Comparison of ENCODE assay signal across 9 mouse cellular contexts in genomic region chr13:69482751-69483150, GRCm38 (mm10). TPM values are rescaled to one million over a fixed set of nuclear protein-coding genes. Genes with fewer than 3 reads are reported as not detected.
DNase-seq lines count a peak whose midpoint lies in the region; ATAC-seq and TF ChIP-seq lines count a peak whose summit lies in the region.
"Had no signal": no experiment of that assay in that cellular context is flagged by ENCODE, and none has a peak within 500 bp of the region (broad histone marks: within the 10 kb centered on the region; RNA-seq: fewer than 3 reads in every experiment).

No protein-coding gene starts in this region.

- no peaks in the 10 kb centered on the region for H3K9me3 ChIP-seq in limb, embryonic 15.5 days

- WGBS in heart, adult 2 months, result 30% methylated on average over 8 of the region's 8 CpGs
- 33% methylated on average over 8 of the region's 8 CpGs for WGBS in limb, embryonic 15.5 days

- no peaks in the 10 kb centered on the region for H3K36me3 ChIP-seq in heart, adult 2 months (ENCODE audit: control insufficient read depth, insufficient read depth, low read length)
- H3K36me3 ChIP-seq in limb, embryonic 15.5 days, result no peaks in the 10 kb centered on the region

- H3K4me1 ChIP-seq in heart, adult 2 months (ENCODE audit: control insufficient read depth, insufficient read depth, low read length), result peaks cover 5% of the 10 kb centered on the region
- H3K4me1 ChIP-seq in limb, embryonic 15.5 days, result peaks cover 24% of the 10 kb centered on the region

- no peaks in the 10 kb centered on the region for H3K79me2 ChIP-seq in heart, adult 2 months (replicated peaks; ENCODE audit: control insufficient read depth, insufficient read depth, low read length)

- intact Hi-C loops in heart, postnatal 25 days (cut with DNase I), result loop anchor here (10.0 kb wide), 2 partner anchors 98 to 898 kb away; partner anchors contain the start of genes Fastkd3 and Mtrr
- intact Hi-C loops in heart, adult 2 months (cut with DNase I), result loop anchor here (10.0 kb wide), 1 partner anchor 898 kb away; the partner anchor contains the start of genes Fastkd3 and Mtrr

- H3K4me3 ChIP-seq in heart, adult 2 months, result peak overlapping the region; percentile 50
- H3K4me3 ChIP-seq in limb, embryonic 15.5 days, result no peak overlapping the region

- no peak for TF ChIP-seq POLR2A in heart, adult 2 months (IDR thresholded peaks at IDR 0.05; ENCODE audit: insufficient read depth, low read depth, low read length)

- peak; percentile 94 for DNase-seq in heart, adult 11 months
- DNase-seq in heart, postnatal 25 days (ENCODE audit: low spot score), result no peak
- DNase-seq in cerebellum, adult 9-11 months, result peak; percentile 39
- DNase-seq in heart, adult 2 months, result peak; percentile 44 to 62
- DNase-seq in B cell, adult 2 months, result no peak
- DNase-seq in ovary, postnatal 14 days (ENCODE audit: low spot score), result no peak
- no peak for DNase-seq in right cerebral cortex, postnatal 36 days (ENCODE audit: low spot score in 2 of 2)

- 0 out of 2 replicates have a peak overlapping the region, but pooled peaks have one; percentile 12 for H3K4me2 ChIP-seq in limb, embryonic 15.5 days

- TF ChIP-seq EP300 in heart, adult 2 months (IDR thresholded peaks at IDR 0.05; ENCODE audit: insufficient read depth, low read depth, low read length), result peak; percentile 47; the same call in 1 of the 2 replicates

- peak overlapping the region; percentile 79 for H3K27ac ChIP-seq in heart, adult 2 months
- H3K27ac ChIP-seq in limb, embryonic 15.5 days, result no peak overlapping the region
- H3K27ac ChIP-seq: kidney, postnatal 0 days had no signal

- TF ChIP-seq CTCF in heart, adult 2 months (IDR thresholded peaks at IDR 0.05), result no peak

- no peak for ATAC-seq in limb, embryonic 15.5 days (ENCODE audit: insufficient number of reproducible peaks, low FRiP score, low TSS enrichment, low read depth)

- no peak overlapping the region for H3K9ac ChIP-seq in heart, adult 2 months (ENCODE audit: low read depth, low read length)
- H3K9ac ChIP-seq in limb, embryonic 15.5 days, result no peak overlapping the region

- no peaks in the 10 kb centered on the region; the same call in 1 of the 2 replicates for H3K27me3 ChIP-seq in heart, adult 2 months (ENCODE audit: control insufficient read depth, insufficient read depth, low read length)
- H3K27me3 ChIP-seq in limb, embryonic 15.5 days, result peaks cover 71% of the 10 kb centered on the region

RNA-seq across cellular contexts. Expression of gene Nsun2, which starts 50.8 kb away (rescaled TPM):
- total RNA-seq in heart, postnatal 25 days (2021), result 10 to 100 TPM; 33.5 to 38.2 TPM
- 10 to 100 TPM; 40.4 to 47.9 TPM for total RNA-seq in heart, adult 2 months (2021)
- polyA plus RNA-seq in heart, adult 2 months (2012; rRNA removed), result 29.3 and 53.3 TPM in 2 replicates
- polyA plus RNA-seq in limb, embryonic 15.5 days (2015; fragmentation: Nextera tagmentation; extraction: Ambion mirVana), result 132 and 136 TPM in 2 replicates

RNA-seq across cellular contexts. Expression of gene Tent4a, which starts 51.7 kb away (rescaled TPM):
- total RNA-seq in heart, postnatal 25 days (2021), result 10 to 100 TPM; 12.0 to 12.6 TPM
- total RNA-seq in heart, adult 2 months (2021), result 10 to 100 TPM; 11.0 to 12.7 TPM
- 8.1 and 8.9 TPM in 2 replicates for polyA plus RNA-seq in heart, adult 2 months (2012; rRNA removed)
- polyA plus RNA-seq in limb, embryonic 15.5 days (2015; fragmentation: Nextera tagmentation; extraction: Ambion mirVana), result 4.9 and 6.2 TPM in 2 replicates

Comparison
In these comparisons a context has a peak if more than half of its experiments do, and no peak if none do; other contexts are left out.
1. DNase-seq: peak in heart, adult 11 months (single experiment), cerebellum, adult 9-11 months (single experiment) and heart, adult 2 months (2 of 2); none in heart, postnatal 25 days (single experiment), B cell, adult 2 months (0 of 2), ovary, postnatal 14 days (single experiment) and right cerebral cortex, postnatal 36 days (0 of 2).